Mouse (Mus musculus): ENCODE data around the gene Tmc3. TPM values are rescaled to one million over a fixed set of nuclear protein-coding genes. Genes with fewer than 3 reads are reported as not detected.

Gene Tmc3
- polyA plus RNA-seq, 1 experiment from 2014 or later: 0.23 TPM

Other genes starting within 250 kb of the Tmc3 start
- 7.2 and 8.3 TPM in 2 replicates for gene Stard5, start 47.0 kb downstream of the Tmc3 start, polyA plus RNA-seq (2015; fragmentation: Nextera tagmentation; extraction: Ambion mirVana)
- gene Il16, start 160.8 kb downstream of the Tmc3 start, polyA plus RNA-seq (2015; fragmentation: Nextera tagmentation; extraction: Ambion mirVana): 0.90 and 1.5 TPM in 2 replicates
- 0.73 and 0.91 TPM in 2 replicates for gene Cfap161, start 210.0 kb downstream of the Tmc3 start, polyA plus RNA-seq (2015; fragmentation: Nextera tagmentation; extraction: Ambion mirVana)

Data from forebrain, embryonic 16.5 days (tissue).